Mouse (Mus musculus) cortical plate, adult 2 months (tissue): ENCODE measurements around the gene Pmm2.

Source experiments
- CTCF ChIP-seq: fragments of 200-500 bp; IDR thresholded peaks from 2 replicates; pipeline ENCODE4 v1.5.1; 2011; ENCODE audit warnings: mild to moderate bottlenecking, control low read depth, low read length; ENCODE audit not compliant: insufficient read depth; ENCODE audit errors: extremely low read depth
- POLR2A ChIP-seq: fragments of 200-500 bp; IDR thresholded peaks from 2 replicates; pipeline ENCODE4 v1.6.1; 2011; ENCODE audit warnings: mild to moderate bottlenecking, low read length, control low read depth; ENCODE audit not compliant: insufficient read depth; ENCODE audit errors: extremely low read depth

- TF ChIP-seq CTCF: no peak
- no peak for TF ChIP-seq POLR2A
Measured at GRCm38 (mm10) chr16:8676228-8676627, 38.8 kb downstream of the Pmm2 start.
